Mouse (Mus musculus) induced T-regulatory cell, adult 2 months (primary cell): ENCODE measurements around the gene Mvd.

Experiments used
- DNase-seq: peaks from one replicate; pipeline ENCODE4 v3.0.0-alpha.2; 2012; ENCODE audit warnings: low read depth

The Mvd gene

GRCm38 (mm10) chr8:122426145-122426544, 17.1 kb downstream of the Mvd start:
- DNase-seq, result no peak

GRCm38 (mm10) chr8:122423659-122424058, 19.6 kb downstream of the Mvd start:
- no peak for DNase-seq

GRCm38 (mm10) chr8:122423217-122423616, 20.0 kb downstream of the Mvd start:
- DNase-seq, result no peak

DNA sequence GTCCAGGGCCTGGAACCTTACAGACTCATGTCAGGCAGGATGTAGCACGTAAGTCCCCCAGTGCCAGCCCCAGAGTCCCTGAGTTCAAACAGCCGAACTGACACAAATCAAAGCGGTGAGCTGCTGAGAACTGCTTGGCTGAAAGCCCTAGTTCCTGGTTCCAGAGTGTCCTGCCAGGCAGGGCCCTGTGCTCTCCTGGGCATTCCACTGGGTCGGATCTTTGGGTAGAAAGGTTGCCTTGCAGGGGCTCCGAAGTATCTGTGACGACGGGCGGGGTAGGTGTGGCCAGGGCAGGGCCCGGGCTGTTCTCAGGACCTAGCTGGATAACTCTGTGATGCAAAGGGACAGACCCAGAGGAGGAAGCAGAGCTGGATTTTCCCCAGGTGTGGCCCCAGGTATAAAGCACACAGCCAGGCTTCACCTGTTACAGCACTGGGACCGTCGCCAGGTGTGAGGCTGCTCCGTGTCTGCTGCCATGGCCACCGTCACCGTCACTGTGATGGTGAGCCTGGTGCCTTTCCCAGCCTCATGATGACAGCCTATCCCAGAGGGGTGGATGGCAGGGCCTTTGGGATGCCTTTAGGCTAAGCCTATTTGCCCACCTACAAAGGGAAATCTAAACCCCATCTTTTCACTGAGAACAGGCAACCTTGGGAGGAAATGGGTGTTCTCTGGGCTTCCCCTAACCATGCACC, 21.7 kb downstream of the Mvd start, which contains the start of gene Il17c:
Gene Il17c (plus strand): TSS at position 645 of the 695 bp plus-strand sequence.
- DNase-seq, result no peak

- no peak for DNase-seq
Observed at GRCm38 (mm10) chr8:122419881-122420555, 23.2 kb downstream of the Mvd start.

- DNase-seq, result peak; percentile 35
Observed at GRCm38 (mm10) chr8:122415554-122415953, 27.7 kb downstream of the Mvd start.

DNA sequence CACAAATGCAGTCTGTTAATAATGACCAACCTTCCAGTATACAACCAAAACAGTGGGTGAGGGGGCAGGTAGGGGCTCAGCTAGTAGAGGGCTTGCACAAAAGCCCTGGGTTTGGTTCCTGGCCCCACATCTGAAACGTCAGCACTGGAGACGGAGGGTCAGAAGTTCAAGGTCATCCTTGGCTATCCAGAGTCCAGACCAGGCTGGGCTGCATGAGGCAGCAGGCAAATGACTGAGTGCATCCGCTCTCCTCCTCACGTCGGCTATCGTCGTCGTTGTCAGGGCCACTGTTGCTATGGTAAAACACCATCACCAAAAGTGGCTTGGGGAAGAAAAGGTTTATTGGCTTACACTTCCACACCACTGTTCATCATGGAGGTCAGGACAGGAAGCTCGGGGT, 28.9 kb downstream of the Mvd start:
- DNase-seq, result no peak

DNA sequence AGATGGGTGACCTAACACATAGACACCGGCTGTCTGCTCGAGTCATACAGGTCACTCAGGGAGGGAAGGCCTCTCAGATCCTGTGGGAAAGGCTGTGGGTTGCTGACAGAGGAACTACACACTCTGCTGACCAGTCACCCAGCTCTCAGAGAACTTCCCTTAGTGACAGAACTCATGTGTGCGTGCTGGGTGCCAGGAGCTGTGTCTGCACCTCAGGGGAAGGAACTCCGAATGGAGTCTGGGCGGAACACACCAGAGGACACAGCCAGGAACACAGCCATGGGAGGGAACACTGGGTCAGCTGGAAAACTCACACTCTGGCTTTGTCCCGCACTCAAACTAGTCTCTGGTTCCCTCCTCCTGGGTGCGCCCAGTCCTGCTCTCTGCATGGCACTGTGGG, 35.5 kb downstream of the Mvd start:
- DNase-seq, result no peak

- no peak for DNase-seq
Observed at GRCm38 (mm10) chr8:122405146-122405805, 37.9 kb downstream of the Mvd start.

GRCm38 (mm10) chr8:122398186-122398585, 45.0 kb downstream of the Mvd start:
- DNase-seq, result no peak

DNA sequence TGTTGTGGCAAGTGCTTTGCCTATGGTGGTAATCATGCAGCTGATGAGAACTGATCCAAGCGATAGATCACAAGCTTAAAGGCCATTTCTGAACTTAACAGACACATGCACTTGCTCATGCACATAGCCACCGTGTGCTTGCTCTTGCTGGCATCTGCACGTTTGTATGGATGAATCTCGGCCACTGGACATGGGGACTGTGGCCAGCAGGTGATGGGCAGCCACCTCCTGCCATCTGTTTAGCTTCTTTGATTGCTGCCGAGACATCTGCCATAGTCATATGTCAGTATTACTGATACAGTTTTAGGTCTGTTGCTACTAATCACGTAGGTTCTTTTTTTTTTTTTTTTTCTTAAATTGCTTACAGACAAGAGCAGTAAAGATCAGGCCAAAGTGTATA, 47.9 kb downstream of the Mvd start:
- DNase-seq, result no peak

- DNase-seq, result no peak
Observed at GRCm38 (mm10) chr8:122393717-122394116, 49.5 kb downstream of the Mvd start.

GRCm38 (mm10) chr8:122390758-122391157, 52.5 kb downstream of the Mvd start:
- no peak for DNase-seq

DNA sequence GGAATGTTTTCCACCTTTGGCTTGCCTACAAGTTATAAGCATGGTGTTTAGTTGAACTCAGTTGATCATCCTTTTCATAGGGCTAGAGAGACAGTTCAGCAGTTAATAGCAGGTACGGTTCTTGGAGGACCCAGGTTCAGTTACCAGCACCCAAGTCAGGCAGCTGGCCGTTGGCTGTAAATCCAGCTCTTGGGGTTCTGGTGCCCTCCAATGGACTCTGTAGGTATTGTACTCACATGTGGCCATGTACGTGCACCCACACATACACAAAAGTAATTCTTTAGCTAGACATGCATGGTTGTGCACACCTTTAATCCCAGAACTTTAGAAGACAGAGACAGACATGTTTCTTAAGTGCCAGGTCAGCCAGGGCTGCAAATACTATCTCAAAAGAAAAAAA, 53.9 kb downstream of the Mvd start:
- peak; percentile 18 for DNase-seq
